Mouse (Mus musculus) limb, embryonic 13.5 days (tissue): Measurements from ENCODE around the gene Itgb4. TPM values are rescaled to one million over a fixed set of nuclear protein-coding genes. Genes with fewer than 3 reads are reported as not detected.

Experiments
- ATAC-seq: fragments of 200-750 bp; cut with Nextera tagmentation; 2 replicates; pipeline ENCODE4 v1.8.0; 2017; ENCODE audit warnings: low read depth, moderate number of reproducible peaks, moderate TSS enrichment; ENCODE audit not compliant: low FRiP score
- H3K27ac ChIP-seq: fragments of 300-500 bp; sonication (generic); 2 replicates; pipeline ENCODE4 v1.5.1; 2015; ENCODE audit warnings: inconsistent platforms, mild to moderate bottlenecking, moderate library complexity
- H3K27me3 ChIP-seq: fragments of 300-500 bp; sonication (generic); 2 replicates; pipeline ENCODE4 v1.6.1; 2015; ENCODE audit warnings: mild to moderate bottlenecking, inconsistent platforms
- H3K36me3 ChIP-seq: fragments of 300-500 bp; sonication (generic); 2 replicates; pipeline ENCODE4 v1.6.1; 2015; ENCODE audit warnings: inconsistent platforms, mild to moderate bottlenecking, moderate library complexity
- H3K4me1 ChIP-seq: fragments of 300-500 bp; sonication (generic); 2 replicates; pipeline ENCODE4 v1.6.1; 2015; ENCODE audit warnings: inconsistent platforms
- H3K4me2 ChIP-seq: fragments of 300-500 bp; sonication (generic); replicated peaks from 2 replicates; pipeline ENCODE4 v1.6.1; 2015; ENCODE audit warnings: inconsistent platforms, mild to moderate bottlenecking, moderate library complexity
- H3K4me3 ChIP-seq: fragments of 300-500 bp; sonication (generic); 2 replicates; pipeline ENCODE4 v1.5.1; 2015; ENCODE audit warnings: moderate library complexity, mild to moderate bottlenecking, inconsistent platforms
- H3K9ac ChIP-seq: fragments of 300-500 bp; sonication (generic); 2 replicates; pipeline ENCODE4 v1.6.1; 2015; ENCODE audit warnings: mild to moderate bottlenecking, inconsistent platforms
- H3K9me3 ChIP-seq: fragments of 300-500 bp; sonication (generic); 2 replicates; pipeline ENCODE4 v1.6.1; 2016; ENCODE audit warnings: inconsistent platforms
- WGBS: fragments of 180-500 bp; shearing (Covaris S2); methylation state at CpG from one replicate; pipeline ENCODE4 v1.1.7; 2015; 5-methylcytosine and 5-hydroxymethylcytosine counted together
- polyA plus RNA-seq: library from polyadenylated mRNA; unstranded; fragments of >200 nt; fragmentation: Nextera tagmentation; extraction: Ambion mirVana; gene quantifications from 2 replicates; pipeline ENCODE4 v1.2.1, GENCODE M21; 2015

The Itgb4 gene
- polyA plus RNA-seq, 1 experiment from 2014 or later = 6.3 TPM

- WGBS = 91% methylated on average over 9 of the region's 9 CpGs
- ATAC-seq = no peak
- Histone ChIP-seq H3K9me3 (no peaks in the 10 kb centered on the region), H3K27ac (no peak overlapping the region), H3K36me3 (peaks cover 59% of the 10 kb centered on the region), H3K27me3 (no peaks in the 10 kb centered on the region), H3K4me3 (no peak overlapping the region), H3K4me1 (0 out of 2 replicates have a peak, but pooled peaks cover 5% of the 10 kb centered on the region), H3K4me2 (no peak overlapping the region), H3K9ac (no peak overlapping the region)
Observed at GRCm38 (mm10) chr11:116037826-116038225, 63.3 kb downstream of the Itgb4 start.

GRCm38 (mm10) chr11:116040593-116040992 lies 66.1 kb downstream of the Itgb4 start:
- H3K4me1 ChIP-seq = no peaks in the 10 kb centered on the region
- H3K9ac ChIP-seq = no peak overlapping the region
- no peak overlapping the region for H3K4me2 ChIP-seq
- H3K36me3 ChIP-seq = peaks cover 72% of the 10 kb centered on the region
- no peaks in the 10 kb centered on the region for H3K9me3 ChIP-seq
- H3K27me3 ChIP-seq = no peaks in the 10 kb centered on the region
- ATAC-seq = no peak
- WGBS = 84% methylated on average over 6 of the region's 6 CpGs
- H3K4me3 ChIP-seq = no peak overlapping the region
- no peak overlapping the region for H3K27ac ChIP-seq

- Histone ChIP-seq H3K27me3 (no peaks in the 10 kb centered on the region), H3K4me1 (no peaks in the 10 kb centered on the region), H3K4me3 (no peak overlapping the region), H3K4me2 (no peak overlapping the region), H3K27ac (no peak overlapping the region), H3K9me3 (no peaks in the 10 kb centered on the region), H3K36me3 (peaks cover 84% of the 10 kb centered on the region), H3K9ac (no peak overlapping the region)
- WGBS = 94% methylated on average over 2 of the region's 2 CpGs
- no peak for ATAC-seq
Observed at GRCm38 (mm10) chr11:116041833-116042232, 67.3 kb downstream of the Itgb4 start.

- Histone ChIP-seq H3K27me3 (no peaks in the 10 kb centered on the region), H3K4me1 (no peaks in the 10 kb centered on the region), H3K36me3 (peaks cover 91% of the 10 kb centered on the region), H3K9ac (no peak overlapping the region), H3K4me3 (no peak overlapping the region), H3K9me3 (no peaks in the 10 kb centered on the region), H3K27ac (no peak overlapping the region), H3K4me2 (no peak overlapping the region)
- ATAC-seq = no peak
- 61% methylated on average over 5 of the region's 5 CpGs for WGBS
Observed at GRCm38 (mm10) chr11:116042372-116043138, 68.0 kb downstream of the Itgb4 start.

- H3K4me2 ChIP-seq = no peak overlapping the region
- WGBS = 97% methylated on average over 1 of the region's 1 CpGs
- no peak for ATAC-seq
- H3K27me3 ChIP-seq = no peaks in the 10 kb centered on the region
- no peaks in the 10 kb centered on the region for H3K4me1 ChIP-seq
- no peak overlapping the region for H3K9ac ChIP-seq
- no peak overlapping the region for H3K4me3 ChIP-seq
- H3K27ac ChIP-seq = no peak overlapping the region
- H3K9me3 ChIP-seq = no peaks in the 10 kb centered on the region
- H3K36me3 ChIP-seq = peaks cover 92% of the 10 kb centered on the region
Observed at GRCm38 (mm10) chr11:116043286-116043685, 68.8 kb downstream of the Itgb4 start.

- 96% methylated on average over 6 of the region's 6 CpGs for whole genome bisulfite sequencing
- ATAC-seq = no peak
- H3K4me3 ChIP-seq = no peak overlapping the region
- H3K4me2 ChIP-seq = no peak overlapping the region
- H3K36me3 ChIP-seq = peaks cover 94% of the 10 kb centered on the region
- no peaks in the 10 kb centered on the region for H3K27me3 ChIP-seq
- H3K4me1 ChIP-seq = no peaks in the 10 kb centered on the region
- no peak overlapping the region for H3K27ac ChIP-seq
- no peak overlapping the region for H3K9ac ChIP-seq
- peaks cover 7% of the 10 kb centered on the region; the same call in 1 of the 2 replicates for H3K9me3 ChIP-seq
Observed at GRCm38 (mm10) chr11:116045173-116045572, 70.7 kb downstream of the Itgb4 start.

GRCm38 (mm10) chr11:116049610-116050009 lies 75.1 kb downstream of the Itgb4 start:
- H3K27me3 ChIP-seq = no peaks in the 10 kb centered on the region
- H3K4me1 ChIP-seq = no peaks in the 10 kb centered on the region
- 78% methylated on average over 2 of the region's 2 CpGs for WGBS
- H3K4me3 ChIP-seq = no peak overlapping the region
- H3K27ac ChIP-seq = no peak overlapping the region
- peaks cover 7% of the 10 kb centered on the region; the same call in 1 of the 2 replicates for H3K9me3 ChIP-seq
- H3K36me3 ChIP-seq = peaks cover 99% of the 10 kb centered on the region
- H3K9ac ChIP-seq = no peak overlapping the region
- no peak for ATAC-seq
- no peak overlapping the region for H3K4me2 ChIP-seq

GRCm38 (mm10) chr11:116050196-116050595 lies 75.7 kb downstream of the Itgb4 start:
- no peaks in the 10 kb centered on the region for H3K27me3 ChIP-seq
- H3K4me3 ChIP-seq = no peak overlapping the region
- H3K9ac ChIP-seq = no peak overlapping the region
- peaks cover 7% of the 10 kb centered on the region; the same call in 1 of the 2 replicates for H3K9me3 ChIP-seq
- 85% methylated on average over 4 of the region's 4 CpGs for WGBS
- H3K4me2 ChIP-seq = no peak overlapping the region
- no peaks in the 10 kb centered on the region for H3K4me1 ChIP-seq
- ATAC-seq = no peak
- no peak overlapping the region for H3K27ac ChIP-seq
- H3K36me3 ChIP-seq = peaks cover 100% of the 10 kb centered on the region

GRCm38 (mm10) chr11:116053510-116054229 lies 79.2 kb downstream of the Itgb4 start:
- WGBS = 94% methylated on average over 9 of the region's 9 CpGs
- H3K36me3 ChIP-seq = peaks cover 100% of the 10 kb centered on the region
- no peaks in the 10 kb centered on the region for H3K27me3 ChIP-seq
- ATAC-seq = no peak
- H3K27ac ChIP-seq = no peak overlapping the region
- H3K4me2 ChIP-seq = no peak overlapping the region
- H3K4me3 ChIP-seq = no peak overlapping the region
- H3K9me3 ChIP-seq = peaks cover 7% of the 10 kb centered on the region; the same call in 1 of the 2 replicates
- H3K4me1 ChIP-seq = no peaks in the 10 kb centered on the region
- no peak overlapping the region for H3K9ac ChIP-seq

- H3K9me3 ChIP-seq = no peaks in the 10 kb centered on the region
- H3K36me3 ChIP-seq = peaks cover 100% of the 10 kb centered on the region
Observed at GRCm38 (mm10) chr11:116055873-116056272, 81.4 kb downstream of the Itgb4 start.

GRCm38 (mm10) chr11:116057237-116057881 lies 82.8 kb downstream of the Itgb4 start:
- Histone ChIP-seq H3K36me3 (peaks cover 100% of the 10 kb centered on the region), H3K4me1 (no peaks in the 10 kb centered on the region), H3K4me3 (no peak overlapping the region), H3K4me2 (no peak overlapping the region), H3K9ac (no peak overlapping the region), H3K27me3 (no peaks in the 10 kb centered on the region), H3K9me3 (no peaks in the 10 kb centered on the region), H3K27ac (no peak overlapping the region)
- ATAC-seq = no peak
- WGBS = 91% methylated on average over 4 of the region's 4 CpGs

More at GRCm38 (mm10) chr11:116055873-116056272, 81.4 kb downstream of the Itgb4 start:
- no peaks in the 10 kb centered on the region for H3K4me1 ChIP-seq
- no peak overlapping the region for H3K9ac ChIP-seq
- no peak overlapping the region for H3K4me3 ChIP-seq
- no peak overlapping the region for H3K27ac ChIP-seq
- H3K4me2 ChIP-seq = no peak overlapping the region
- no peaks in the 10 kb centered on the region for H3K27me3 ChIP-seq
- no peak for ATAC-seq
- 92% methylated on average over 11 of the region's 11 CpGs for WGBS
